Mouse (Mus musculus): ENCODE measurements around the gene Ppp4r1. TPM values are rescaled to one million over a fixed set of nuclear protein-coding genes. Genes with fewer than 3 reads are reported as not detected.

The Ppp4r1 gene
- total and polyA plus RNA-seq, 3 experiments, result 12.9 to 17.1 (median 13.6) TPM

- TF ChIP-seq NELFE (IDR thresholded peaks at IDR 0.05; ENCODE audit: low read depth, low read length) (no peak), NRF1 (IDR thresholded peaks at IDR 0.05; ENCODE audit: low read depth, low read length) (no peak)
- in situ Hi-C loops (cut with MboI; ENCODE audit: low pct_ligation_motif_present, low pct_unique_long_range_greater_than_20kb, low sequenced_read_pairs), result no loop called here
- H3K36me3 ChIP-seq (replicated peaks in 1 of 2; ENCODE audit: control insufficient read depth in 1 of 2, insufficient read depth in 1 of 2, low read length in 1 of 2), result peaks cover 18 to 42% of the 10 kb centered on the region in 2 experiments
- no peak overlapping the region for H3K4me3 ChIP-seq (replicated peaks in 1 of 3; ENCODE audit: low read depth in 2 of 3, low read length in 2 of 3, poor library complexity in 1 of 3)
- DNase-seq (ENCODE audit: extremely low read depth), result no peak
- H3K27ac ChIP-seq (ENCODE audit: insufficient read depth, low read depth), result no peak overlapping the region
- no peaks in the 10 kb centered on the region for H3K9me3 ChIP-seq (replicated peaks; ENCODE audit: low read length)
- H3K9ac ChIP-seq (ENCODE audit: insufficient read depth, low read depth), result no peak overlapping the region
- dilution Hi-C loops (cut with MboI; ENCODE audit: extremely low pct_ligation_motif_present, extremely low pct_unique_long_range_greater_than_20kb, low sequenced_read_pairs), result no loop called here
- H3K27me3 ChIP-seq (replicated peaks), result no peaks in the 10 kb centered on the region
- H3K4me1 ChIP-seq (ENCODE audit: control insufficient read depth in 1 of 2, insufficient read depth in 2 of 2), result peaks cover 9 to 25% of the 10 kb centered on the region in 2 experiments
- H3K4me2 ChIP-seq (ENCODE audit: insufficient read depth, low read depth, poor library complexity, severe bottlenecking), result no peak overlapping the region
- peaks cover 7% of the 10 kb centered on the region for H3K79me2 ChIP-seq (replicated peaks; ENCODE audit: control insufficient read depth, extremely low read depth, insufficient read depth, poor library complexity, severe bottlenecking)
Measured at GRCm38 (mm10) chr17:65867996-65868395, 85.6 kb downstream of the Ppp4r1 start.

GRCm38 (mm10) chr17:65869720-65870119 lies 87.3 kb downstream of the Ppp4r1 start:
- H3K79me2 ChIP-seq (replicated peaks; ENCODE audit: control insufficient read depth, extremely low read depth, insufficient read depth, poor library complexity, severe bottlenecking), result peaks cover 7% of the 10 kb centered on the region
- H3K27me3 ChIP-seq (replicated peaks), result no peaks in the 10 kb centered on the region
- no peaks in the 10 kb centered on the region for H3K9me3 ChIP-seq (replicated peaks; ENCODE audit: low read length)
- TF ChIP-seq SMC3 (IDR thresholded peaks at IDR 0.05; ENCODE audit: low read depth, low read length) (no peak), BHLHE40 (IDR thresholded peaks at IDR 0.05; ENCODE audit: low read depth, low read length) (no peak), NRF1 (IDR thresholded peaks at IDR 0.05; ENCODE audit: low read depth, low read length) (no peak), ZKSCAN1 (IDR thresholded peaks at IDR 0.05; ENCODE audit: borderline replicate concordance, low read depth, low read length) (no peak), MAZ (IDR thresholded peaks at IDR 0.05; ENCODE audit: low read depth, low read length) (no peak), POLR2AphosphoS2 (IDR thresholded peaks at IDR 0.05; ENCODE audit: low read depth, low read length) (no peak), HCFC1 (IDR thresholded peaks at IDR 0.05; ENCODE audit: low read depth, low read length) (no peak), ETS1 (conservative IDR thresholded peaks at IDR 0.05; ENCODE audit: low read depth, low read length) (no peak), GABPA (IDR thresholded peaks at IDR 0.05; ENCODE audit: insufficient replicate concordance, low read depth, low read length) (no peak), KAT2A (IDR thresholded peaks at IDR 0.05; ENCODE audit: insufficient replicate concordance, low read length) (no peak), RAD21 (IDR thresholded peaks at IDR 0.05; ENCODE audit: low read depth, low read length) (no peak)
- dilution Hi-C loops (cut with MboI; ENCODE audit: extremely low pct_ligation_motif_present, extremely low pct_unique_long_range_greater_than_20kb, low sequenced_read_pairs) (no loop called here), in situ Hi-C loops (cut with MboI; ENCODE audit: low pct_ligation_motif_present, low pct_unique_long_range_greater_than_20kb, low sequenced_read_pairs) (no loop called here)
- H3K4me1 ChIP-seq (ENCODE audit: control insufficient read depth in 1 of 2, insufficient read depth in 2 of 2), result peaks cover 10 to 43% of the 10 kb centered on the region in 2 experiments
- DNase-seq (ENCODE audit: extremely low read depth), result no peak
- H3K4me3 ChIP-seq (replicated peaks in 1 of 3; ENCODE audit: low read depth in 2 of 3, low read length in 2 of 3, poor library complexity in 1 of 3), result no peak overlapping the region
- H3K36me3 ChIP-seq (replicated peaks in 1 of 2; ENCODE audit: control insufficient read depth in 1 of 2, insufficient read depth in 1 of 2, low read length in 1 of 2), result peaks cover 11 to 31% of the 10 kb centered on the region in 2 experiments
- H3K4me2 ChIP-seq (ENCODE audit: insufficient read depth, low read depth, poor library complexity, severe bottlenecking), result no peak overlapping the region
- H3K27ac ChIP-seq (ENCODE audit: insufficient read depth, low read depth), result no peak overlapping the region
- no peak overlapping the region for H3K9ac ChIP-seq (ENCODE audit: insufficient read depth, low read depth)

- H3K4me3 ChIP-seq (replicated peaks in 1 of 3; ENCODE audit: low read depth in 2 of 3, low read length in 2 of 3, poor library complexity in 1 of 3), result no peak overlapping the region
- H3K4me1 ChIP-seq (ENCODE audit: control insufficient read depth in 1 of 2, insufficient read depth in 2 of 2), result peaks cover 10 to 43% of the 10 kb centered on the region in 2 experiments
- DNase-seq (ENCODE audit: extremely low read depth), result peak; percentile 82
- in situ Hi-C loops (cut with MboI; ENCODE audit: low pct_ligation_motif_present, low pct_unique_long_range_greater_than_20kb, low sequenced_read_pairs) (no loop called here), dilution Hi-C loops (cut with MboI; ENCODE audit: extremely low pct_ligation_motif_present, extremely low pct_unique_long_range_greater_than_20kb, low sequenced_read_pairs) (no loop called here)
- H3K79me2 ChIP-seq (replicated peaks; ENCODE audit: control insufficient read depth, extremely low read depth, insufficient read depth, poor library complexity, severe bottlenecking), result peaks cover 7% of the 10 kb centered on the region
- H3K4me2 ChIP-seq (ENCODE audit: insufficient read depth, low read depth, poor library complexity, severe bottlenecking), result no peak overlapping the region
- H3K27ac ChIP-seq (ENCODE audit: insufficient read depth, low read depth), result no peak overlapping the region
- H3K9me3 ChIP-seq (replicated peaks; ENCODE audit: low read length), result no peaks in the 10 kb centered on the region
- H3K36me3 ChIP-seq (replicated peaks in 1 of 2; ENCODE audit: control insufficient read depth in 1 of 2, insufficient read depth in 1 of 2, low read length in 1 of 2), result peaks cover 8 to 28% of the 10 kb centered on the region in 2 experiments
- no peak overlapping the region for H3K9ac ChIP-seq (ENCODE audit: insufficient read depth, low read depth)
- H3K27me3 ChIP-seq (replicated peaks), result no peaks in the 10 kb centered on the region
- TF ChIP-seq SIN3A (IDR thresholded peaks at IDR 0.05; ENCODE audit: low read length) (no peak), SMC3 (IDR thresholded peaks at IDR 0.05; ENCODE audit: low read depth, low read length) (peak; percentile 75), HCFC1 (IDR thresholded peaks at IDR 0.05; ENCODE audit: low read depth, low read length) (no peak), TCF12 (IDR thresholded peaks at IDR 0.05; ENCODE audit: low read depth, low read length) (no peak), BHLHE40 (IDR thresholded peaks at IDR 0.05; ENCODE audit: low read depth, low read length) (no peak), EP300 (IDR thresholded peaks at IDR 0.05; ENCODE audit: low read length) (no peak), POLR2A (IDR thresholded peaks at IDR 0.05; ENCODE audit: low read depth, low read length) (no peak), MAFK (IDR thresholded peaks at IDR 0.05; ENCODE audit: insufficient replicate concordance, low read length) (no peak), CHD1 (IDR thresholded peaks at IDR 0.05; ENCODE audit: low read depth, low read length) (no peak), MXI1 (IDR thresholded peaks at IDR 0.05; ENCODE audit: low read depth, low read length) (no peak), MYC (IDR thresholded peaks at IDR 0.05; ENCODE audit: low read depth, low read length) (0 out of 2 replicates have a peak, but pooled peaks have one; percentile 56), MAZ (IDR thresholded peaks at IDR 0.05; ENCODE audit: low read depth, low read length) (no peak), UBTF (IDR thresholded peaks at IDR 0.05; ENCODE audit: low read depth, low read length) (no peak), USF1 (IDR thresholded peaks at IDR 0.05; ENCODE audit: low read depth, low read length) (no peak), CTCF (conservative IDR thresholded peaks at IDR 0.05 in 1 of 2, IDR thresholded peaks at IDR 0.05 in 1 of 2; ENCODE audit: low read depth in 2 of 2, low read length in 2 of 2) (peak; percentile 65 to 86), CHD2 (IDR thresholded peaks at IDR 0.05; ENCODE audit: low read length) (no peak), E2F4 (IDR thresholded peaks at IDR 0.05; ENCODE audit: insufficient replicate concordance, low read depth, low read length) (no peak), PAX5 (IDR thresholded peaks at IDR 0.05; ENCODE audit: low read length) (no peak), JUND (conservative IDR thresholded peaks at IDR 0.05; ENCODE audit: low read depth, low read length) (no peak)
Measured at GRCm38 (mm10) chr17:65870146-65870545, 87.8 kb downstream of the Ppp4r1 start.
